Mouse (Mus musculus): ENCODE measurements around the gene Gpr160. TPM values are rescaled to one million over a fixed set of nuclear protein-coding genes. Genes with fewer than 3 reads are reported as not detected.

Gpr160 gene
- polyA plus RNA-seq, 2 experiments = 3.5 to 7.8 TPM

- Histone ChIP-seq H3K27ac (replicated peaks; ENCODE audit: low read depth, low read length) (no peak overlapping the region), H3K4me3 (replicated peaks; ENCODE audit: low read length) (no peak overlapping the region), H3K4me2 (replicated peaks; ENCODE audit: low read depth, low read length, severe bottlenecking) (no peak overlapping the region), H3K27me3 (ENCODE audit: control insufficient read depth, insufficient read depth, low read length) (no peaks in the 10 kb centered on the region), H3K4me1 (ENCODE audit: control insufficient read depth, insufficient read depth, low read length) (no peaks in the 10 kb centered on the region), H3K9me3 (ENCODE audit: control insufficient read depth, low read length) (no peaks in the 10 kb centered on the region), H3K9ac (ENCODE audit: low read depth, low read length, severe bottlenecking) (no peak overlapping the region), H3K36me3 (ENCODE audit: control insufficient read depth, insufficient read depth, low read length) (peaks cover 49% of the 10 kb centered on the region)
- DNase-seq (ENCODE audit: low spot score) (no peak), ATAC-seq (ENCODE audit: low FRiP score, low read depth) (no peak)
- no peak for TF ChIP-seq POLR2A (IDR thresholded peaks at IDR 0.05; ENCODE audit: borderline replicate concordance, extremely low read depth, insufficient read depth, insufficient read length)
Measured at GRCm38 (mm10) chr3:30934384-30934783, 78.6 kb downstream of the Gpr160 start.

Other genes starting within 250 kb of the Gpr160 start
- not detected in 2 replicates for gene Lrriq4, start 211.4 kb upstream of the Gpr160 start, polyA plus RNA-seq (2012; rRNA removed)
- gene Lrriq4, start 211.4 kb upstream of the Gpr160 start, polyA plus RNA-seq (2014; fragmentation: Nextera tagmentation; extraction: Ambion mirVana) = not detected in 2 replicates
- gene Lrrc34, start 208.1 kb upstream of the Gpr160 start, polyA plus RNA-seq (2012; rRNA removed) = 0.27 and 0.52 TPM in 2 replicates
- 0.76 and 1.3 TPM in 2 replicates for gene Lrrc34, start 208.1 kb upstream of the Gpr160 start, polyA plus RNA-seq (2014; fragmentation: Nextera tagmentation; extraction: Ambion mirVana)
- gene Lrrc31, start 156.1 kb upstream of the Gpr160 start, polyA plus RNA-seq (2012; rRNA removed) = 0.10 TPM in 1 of 2 replicates, not detected in the other
- gene Lrrc31, start 156.1 kb upstream of the Gpr160 start, polyA plus RNA-seq (2014; fragmentation: Nextera tagmentation; extraction: Ambion mirVana) = 0.10 TPM in 1 of 2 replicates, not detected in the other
- not detected in 2 replicates for gene Samd7, start 109.7 kb upstream of the Gpr160 start, polyA plus RNA-seq (2012; rRNA removed)
- gene Samd7, start 109.7 kb upstream of the Gpr160 start, polyA plus RNA-seq (2014; fragmentation: Nextera tagmentation; extraction: Ambion mirVana) = not detected in 2 replicates
- gene Sec62, start 63.1 kb upstream of the Gpr160 start, polyA plus RNA-seq (2012; rRNA removed) = 46.0 and 53.6 TPM in 2 replicates
- 103 and 104 TPM in 2 replicates for gene Sec62, start 63.1 kb upstream of the Gpr160 start, polyA plus RNA-seq (2014; fragmentation: Nextera tagmentation; extraction: Ambion mirVana)
- 16.9 and 22.3 TPM in 2 replicates for gene Phc3, start 113.5 kb downstream of the Gpr160 start, polyA plus RNA-seq (2012; rRNA removed)
- gene Phc3, start 113.5 kb downstream of the Gpr160 start, polyA plus RNA-seq (2014; fragmentation: Nextera tagmentation; extraction: Ambion mirVana) = 7.9 and 8.2 TPM in 2 replicates
- gene Prkci, start 139.8 kb downstream of the Gpr160 start, polyA plus RNA-seq (2012; rRNA removed) = 44.9 and 45.5 TPM in 2 replicates
- 45.3 and 53.4 TPM in 2 replicates for gene Prkci, start 139.8 kb downstream of the Gpr160 start, polyA plus RNA-seq (2014; fragmentation: Nextera tagmentation; extraction: Ambion mirVana)
- gene Skil, start 239.1 kb downstream of the Gpr160 start, polyA plus RNA-seq (2012; rRNA removed) = 13.7 and 14.9 TPM in 2 replicates
- 20.6 and 23.2 TPM in 2 replicates for gene Skil, start 239.1 kb downstream of the Gpr160 start, polyA plus RNA-seq (2014; fragmentation: Nextera tagmentation; extraction: Ambion mirVana)